Mouse (Mus musculus) neutrophil, adult 65 days (primary cell): Measurements from ENCODE around the gene Brwd1. TPM values are rescaled to one million over a fixed set of nuclear protein-coding genes. Genes with fewer than 3 reads are reported as not detected.

Source experiments
- total RNA-seq: library from RNA; stranded (reverse); gene quantifications from 2 replicates; pipeline ENCODE4 v1.2.4, GENCODE M21; 2023

Gene Brwd1
- 44.4 and 95.9 TPM in 2 replicates for total RNA-seq

GRCm38 (mm10) chr16:96082301-96083178, at the start of gene Brwd1:
Brwd1 (minus strand) TSS chr16:96082526.

GRCm38 (mm10) chr16:96127657-96128344, 45.5 kb upstream of the Brwd1 start, which contains the start of gene Hmgn1:
Hmgn1 (minus strand) TSS chr16:96127729.

GRCm38 (mm10) chr16:95990462-95991121, 91.7 kb downstream of the Brwd1 start, which contains the start of gene Psmg1:
Psmg1 (minus strand) TSS chr16:95990960.

Other genes with a start within 250 kb of the Brwd1 start
- 5.3 and 8.3 TPM in 2 replicates for gene Psmg1, start 91.6 kb downstream of the Brwd1 start, total RNA-seq
- 12.6 and 17.4 TPM in 2 replicates for gene Hmgn1, start 45.2 kb upstream of the Brwd1 start, total RNA-seq
- 2.4 and 4.0 TPM in 2 replicates for gene Wrb, start 62.9 kb upstream of the Brwd1 start, total RNA-seq
- not detected in 2 replicates for gene Lca5l, start 109.7 kb upstream of the Brwd1 start, total RNA-seq
- not detected in 2 replicates for gene Sh3bgr, start 117.9 kb upstream of the Brwd1 start, total RNA-seq
- gene B3galt5, start 153.3 kb upstream of the Brwd1 start, total RNA-seq: 0.09 TPM in 1 of 2 replicates, not detected in the other